Mouse (Mus musculus): ENCODE results near the gene Cuedc1. TPM values are rescaled to one million over a fixed set of nuclear protein-coding genes. Genes with fewer than 3 reads are reported as not detected.

Gene Cuedc1
- polyA plus RNA-seq, 1 experiment from 2014 or later, result 37.8 TPM

- Histone ChIP-seq H3K9me3 (ENCODE audit: control insufficient read depth, low read length) (no peaks in the 10 kb centered on the region), H3K27ac (peak overlapping the region; percentile 91), H3K4me3 (replicated peaks; ENCODE audit: low read length) (peak overlapping the region; percentile 93), H3K9ac (peak overlapping the region; percentile 98), H3K4me1 (replicated peaks; ENCODE audit: control insufficient read depth, insufficient read depth, low read length) (peaks cover 33% of the 10 kb centered on the region), H3K36me3 (replicated peaks; ENCODE audit: control insufficient read depth, insufficient read depth) (no peaks in the 10 kb centered on the region), H3K4me2 (replicated peaks) (peak overlapping the region; percentile 78), H3K27me3 (ENCODE audit: control insufficient read depth, insufficient read depth, low read length) (no peaks in the 10 kb centered on the region)
- ATAC-seq (ENCODE audit: low FRiP score), result peak; percentile 60
- WGBS, result 1% methylated on average over 81 of the region's 95 CpGs
- peak; percentile 77 for DNase-seq (ENCODE audit: low spot score)
Observed at GRCm38 (mm10) chr11:88098787-88099598, 1.1 kb downstream of the Cuedc1 start.

DNA sequence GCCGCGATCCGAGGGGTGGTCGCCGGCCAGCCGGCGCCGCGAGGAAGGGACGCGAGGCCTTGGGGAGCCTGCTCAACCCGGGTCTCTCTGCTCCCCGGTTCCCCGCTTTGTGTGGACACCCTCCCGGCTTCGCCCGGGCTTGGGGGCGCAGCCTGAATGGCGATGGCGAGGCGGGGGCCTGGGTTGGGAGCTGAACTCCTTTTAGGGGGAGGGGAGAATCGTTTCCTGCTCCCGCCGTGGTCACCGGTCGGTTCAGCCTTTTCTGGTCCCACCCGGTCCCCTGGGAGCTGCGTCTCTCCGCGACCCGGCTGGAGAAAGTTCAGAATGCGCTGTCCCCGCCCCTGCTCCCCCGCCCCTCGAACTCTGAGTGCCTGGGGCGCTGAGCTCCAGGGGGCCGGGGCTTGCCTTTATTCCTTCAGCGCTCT, 1.8 kb downstream of the Cuedc1 start:
- under 1% methylated on average over 29 of the region's 38 CpGs for WGBS
- no peaks in the 10 kb centered on the region for H3K27me3 ChIP-seq (ENCODE audit: control insufficient read depth, insufficient read depth, low read length)

GRCm38 (mm10) chr11:88100170-88100569, 2.3 kb downstream of the Cuedc1 start:
- Histone ChIP-seq H3K4me1 (replicated peaks; ENCODE audit: control insufficient read depth, insufficient read depth, low read length) (peaks cover 33% of the 10 kb centered on the region), H3K27me3 (ENCODE audit: control insufficient read depth, insufficient read depth, low read length) (no peaks in the 10 kb centered on the region), H3K4me3 (replicated peaks; ENCODE audit: low read length) (peak overlapping the region; percentile 93), H3K9me3 (ENCODE audit: control insufficient read depth, low read length) (no peaks in the 10 kb centered on the region), H3K36me3 (replicated peaks; ENCODE audit: control insufficient read depth, insufficient read depth) (no peaks in the 10 kb centered on the region), H3K27ac (0 out of 2 replicates have a peak overlapping the region, but pooled peaks have one; percentile 91), H3K9ac (peak overlapping the region; percentile 98), H3K4me2 (replicated peaks) (peak overlapping the region; percentile 78)
- ATAC-seq (ENCODE audit: low FRiP score) (no peak), DNase-seq (ENCODE audit: low spot score) (no peak)
- WGBS, result 34% methylated on average over 4 of the region's 4 CpGs

More for the DNA sequence above, 1.8 kb downstream of the Cuedc1 start:
- ATAC-seq (ENCODE audit: low FRiP score) (peak; percentile 24; the same call in 1 of the 2 replicates), DNase-seq (ENCODE audit: low spot score) (peak; percentile 60)
- Histone ChIP-seq H3K27ac (peak overlapping the region; percentile 91), H3K4me1 (replicated peaks; ENCODE audit: control insufficient read depth, insufficient read depth, low read length) (peaks cover 33% of the 10 kb centered on the region), H3K9me3 (ENCODE audit: control insufficient read depth, low read length) (no peaks in the 10 kb centered on the region), H3K4me2 (replicated peaks) (peak overlapping the region; percentile 78), H3K4me3 (replicated peaks; ENCODE audit: low read length) (peak overlapping the region; percentile 93), H3K36me3 (replicated peaks; ENCODE audit: control insufficient read depth, insufficient read depth) (no peaks in the 10 kb centered on the region), H3K9ac (peak overlapping the region; percentile 98)

DNA sequence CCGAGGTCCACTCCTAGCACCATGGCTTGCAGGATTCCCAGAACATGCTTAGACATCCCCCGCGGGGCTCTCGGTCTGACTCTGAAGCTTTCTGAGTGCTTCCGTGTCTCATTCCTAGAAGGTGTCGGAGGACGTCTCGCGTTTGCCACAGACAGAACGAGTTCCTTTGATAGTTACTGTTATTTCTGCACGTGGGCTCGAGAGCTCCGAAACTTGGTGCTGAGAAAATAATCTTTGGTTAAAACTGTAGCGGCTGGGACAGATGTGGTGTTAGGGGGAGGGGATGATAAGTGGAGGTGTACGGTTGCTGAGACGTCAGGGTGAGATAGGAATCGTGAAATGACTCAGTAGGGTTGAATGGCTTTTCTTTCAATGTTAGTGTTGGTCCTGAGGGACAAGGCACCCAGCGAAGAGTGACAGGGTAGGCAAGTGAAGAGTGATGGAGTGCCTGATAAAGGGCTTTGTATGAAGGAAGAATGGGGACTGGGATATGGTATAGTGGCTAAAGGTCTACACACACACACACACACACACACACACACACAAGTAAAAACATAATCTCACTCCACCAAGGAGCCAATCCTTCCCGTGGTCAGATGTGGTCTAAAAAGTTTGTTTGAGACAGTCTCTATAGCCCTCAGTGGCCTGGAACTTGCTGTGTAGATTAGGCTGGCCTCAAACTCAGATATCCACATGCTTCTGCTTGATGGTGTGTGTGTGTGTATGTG, 5.5 kb downstream of the Cuedc1 start:
- WGBS, result 90% methylated on average over 19 of the region's 19 CpGs

GRCm38 (mm10) chr11:88105494-88106291, 7.8 kb downstream of the Cuedc1 start:
- Histone ChIP-seq H3K4me2 (replicated peaks) (no peak overlapping the region), H3K27ac (no peak overlapping the region), H3K9ac (no peak overlapping the region), H3K4me1 (replicated peaks; ENCODE audit: control insufficient read depth, insufficient read depth, low read length) (peaks cover 14% of the 10 kb centered on the region), H3K36me3 (replicated peaks; ENCODE audit: control insufficient read depth, insufficient read depth) (no peaks in the 10 kb centered on the region), H3K27me3 (ENCODE audit: control insufficient read depth, insufficient read depth, low read length) (no peaks in the 10 kb centered on the region), H3K9me3 (ENCODE audit: control insufficient read depth, low read length) (no peaks in the 10 kb centered on the region), H3K4me3 (replicated peaks; ENCODE audit: low read length) (no peak overlapping the region)
- no peak for DNase-seq (ENCODE audit: low spot score)
- ATAC-seq (ENCODE audit: low FRiP score), result no peak
- WGBS, result 77% methylated on average over 6 of the region's 6 CpGs

More for the DNA sequence above, 5.5 kb downstream of the Cuedc1 start:
- Histone ChIP-seq H3K9me3 (ENCODE audit: control insufficient read depth, low read length) (no peaks in the 10 kb centered on the region), H3K27me3 (ENCODE audit: control insufficient read depth, insufficient read depth, low read length) (no peaks in the 10 kb centered on the region), H3K9ac (no peak overlapping the region), H3K4me3 (replicated peaks; ENCODE audit: low read length) (no peak overlapping the region), H3K36me3 (replicated peaks; ENCODE audit: control insufficient read depth, insufficient read depth) (no peaks in the 10 kb centered on the region), H3K4me1 (replicated peaks; ENCODE audit: control insufficient read depth, insufficient read depth, low read length) (peaks cover 25% of the 10 kb centered on the region), H3K4me2 (replicated peaks) (no peak overlapping the region), H3K27ac (no peak overlapping the region)
- ATAC-seq (ENCODE audit: low FRiP score), result no peak
- no peak for DNase-seq (ENCODE audit: low spot score)

- H3K4me2 ChIP-seq (replicated peaks), result no peak overlapping the region
- H3K9me3 ChIP-seq (ENCODE audit: control insufficient read depth, low read length), result no peaks in the 10 kb centered on the region
- H3K4me1 ChIP-seq (replicated peaks; ENCODE audit: control insufficient read depth, insufficient read depth, low read length), result peaks cover 9% of the 10 kb centered on the region; the same call in 1 of the 2 replicates
- H3K27me3 ChIP-seq (ENCODE audit: control insufficient read depth, insufficient read depth, low read length), result no peaks in the 10 kb centered on the region
- ATAC-seq (ENCODE audit: low FRiP score), result no peak
- DNase-seq (ENCODE audit: low spot score), result no peak
- WGBS, result 81% methylated on average over 8 of the region's 8 CpGs
- H3K27ac ChIP-seq, result no peak overlapping the region
- no peaks in the 10 kb centered on the region for H3K36me3 ChIP-seq (replicated peaks; ENCODE audit: control insufficient read depth, insufficient read depth)
- no peak overlapping the region for H3K9ac ChIP-seq
- no peak overlapping the region for H3K4me3 ChIP-seq (replicated peaks; ENCODE audit: low read length)
Observed at GRCm38 (mm10) chr11:88106292-88106554, 8.4 kb downstream of the Cuedc1 start.

DNA sequence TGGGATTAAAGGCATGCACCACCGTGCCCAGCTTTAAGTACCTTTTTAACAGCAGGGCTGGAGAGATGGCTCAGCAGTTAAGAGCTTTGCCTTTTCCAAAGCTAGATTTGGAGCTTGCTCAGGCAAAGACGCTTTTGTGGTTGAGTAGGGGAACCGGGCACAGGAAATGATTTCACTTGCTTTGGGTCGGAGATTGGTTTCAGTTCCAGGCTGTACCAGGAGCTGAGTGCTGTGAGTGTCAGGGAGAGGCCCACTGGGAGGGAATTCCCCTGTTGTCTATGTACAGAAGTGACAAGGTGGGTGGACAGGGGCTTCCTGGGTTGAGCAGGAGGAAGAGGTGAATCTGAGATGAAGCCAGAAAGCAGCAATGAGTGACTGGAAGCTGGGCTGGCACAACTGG, 9.5 kb downstream of the Cuedc1 start:
- no peak for DNase-seq (ENCODE audit: low spot score)
- no peak overlapping the region for H3K4me2 ChIP-seq (replicated peaks)
- no peak for ATAC-seq (ENCODE audit: low FRiP score)
- H3K36me3 ChIP-seq (replicated peaks; ENCODE audit: control insufficient read depth, insufficient read depth), result no peaks in the 10 kb centered on the region
- H3K9me3 ChIP-seq (ENCODE audit: control insufficient read depth, low read length), result no peaks in the 10 kb centered on the region
- 85% methylated on average over 4 of the region's 4 CpGs for WGBS
- no peaks in the 10 kb centered on the region for H3K27me3 ChIP-seq (ENCODE audit: control insufficient read depth, insufficient read depth, low read length)
- no peak overlapping the region for H3K27ac ChIP-seq
- no peak overlapping the region for H3K9ac ChIP-seq
- H3K4me3 ChIP-seq (replicated peaks; ENCODE audit: low read length), result no peak overlapping the region
- peaks cover 3% of the 10 kb centered on the region; the same call in 1 of the 2 replicates for H3K4me1 ChIP-seq (replicated peaks; ENCODE audit: control insufficient read depth, insufficient read depth, low read length)

DNA sequence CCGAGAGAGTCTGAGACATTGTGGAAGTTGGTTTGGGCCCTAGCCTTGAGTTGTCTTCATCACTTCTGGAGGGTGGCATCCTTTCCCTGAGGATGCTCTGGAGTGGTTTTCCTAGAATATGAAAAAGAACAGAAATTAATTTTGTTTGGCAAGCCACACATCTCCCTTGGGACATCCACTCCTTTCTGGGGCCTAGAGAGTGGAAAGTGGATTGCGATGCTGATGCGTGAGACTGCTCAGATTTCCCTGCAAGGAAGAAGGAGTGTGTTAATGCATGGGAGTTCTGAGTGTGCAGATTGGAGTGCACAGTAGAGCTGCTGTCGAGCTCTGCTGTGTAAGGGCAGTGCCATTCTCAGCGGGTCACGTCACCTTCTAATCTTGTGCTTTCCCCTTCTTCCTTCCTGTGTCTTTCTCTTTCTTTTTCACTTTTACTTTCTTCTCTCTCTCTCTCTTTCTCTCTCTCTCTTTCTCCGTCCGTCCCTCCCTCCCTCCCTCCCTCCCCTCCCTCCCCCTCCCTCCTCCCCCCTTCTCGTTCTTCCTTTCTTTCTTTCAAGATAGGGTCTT, 12.3 kb downstream of the Cuedc1 start:
- H3K4me3 ChIP-seq (replicated peaks; ENCODE audit: low read length), result no peak overlapping the region
- no peaks in the 10 kb centered on the region for H3K27me3 ChIP-seq (ENCODE audit: control insufficient read depth, insufficient read depth, low read length)
- H3K4me2 ChIP-seq (replicated peaks), result no peak overlapping the region
- 62% methylated on average over 7 of the region's 9 CpGs for WGBS
- H3K9me3 ChIP-seq (ENCODE audit: control insufficient read depth, low read length), result no peaks in the 10 kb centered on the region
- H3K36me3 ChIP-seq (replicated peaks; ENCODE audit: control insufficient read depth, insufficient read depth), result no peaks in the 10 kb centered on the region
- DNase-seq (ENCODE audit: low spot score) (no peak), ATAC-seq (ENCODE audit: low FRiP score) (no peak)
- no peak overlapping the region for H3K27ac ChIP-seq
- no peak overlapping the region for H3K9ac ChIP-seq
- peaks cover 20% of the 10 kb centered on the region for H3K4me1 ChIP-seq (replicated peaks; ENCODE audit: control insufficient read depth, insufficient read depth, low read length)

GRCm38 (mm10) chr11:88112078-88112477, 14.2 kb downstream of the Cuedc1 start:
- no peak overlapping the region for H3K27ac ChIP-seq
- no peak for ATAC-seq (ENCODE audit: low FRiP score)
- no peaks in the 10 kb centered on the region for H3K36me3 ChIP-seq (replicated peaks; ENCODE audit: control insufficient read depth, insufficient read depth)
- H3K4me1 ChIP-seq (replicated peaks; ENCODE audit: control insufficient read depth, insufficient read depth, low read length), result peaks cover 29% of the 10 kb centered on the region
- H3K9ac ChIP-seq, result no peak overlapping the region
- no peak overlapping the region for H3K4me3 ChIP-seq (replicated peaks; ENCODE audit: low read length)
- H3K9me3 ChIP-seq (ENCODE audit: control insufficient read depth, low read length), result no peaks in the 10 kb centered on the region
- DNase-seq (ENCODE audit: low spot score), result no peak
- WGBS, result 51% methylated on average over 13 of the region's 13 CpGs
- H3K27me3 ChIP-seq (ENCODE audit: control insufficient read depth, insufficient read depth, low read length), result no peaks in the 10 kb centered on the region
- H3K4me2 ChIP-seq (replicated peaks), result no peak overlapping the region

All from hindbrain, embryonic 14.5 days (tissue).